Mouse (Mus musculus) liver, adult 2 months (tissue): ENCODE data around the gene Dnaaf3.

Experiments used
- CTCF ChIP-seq: fragments of 200-500 bp; IDR thresholded peaks from 2 replicates; pipeline ENCODE4 v1.5.1; 2011; ENCODE audit warnings: low read depth, low read length, control low read depth
- POLR2A ChIP-seq: fragments of 200-500 bp; IDR thresholded peaks from 2 replicates; pipeline ENCODE4 v1.6.1; 2011; ENCODE audit warnings: low read length, control low read depth; ENCODE audit not compliant: insufficient read depth; ENCODE audit errors: extremely low read depth

- TF ChIP-seq POLR2A = no peak
- no peak for TF ChIP-seq CTCF
Observed at GRCm38 (mm10) chr7:4522292-4522691, 10.0 kb downstream of the Dnaaf3 start.
